Mouse (Mus musculus) lung, postnatal 0 days (tissue): ENCODE data around the gene Rer1. TPM values are rescaled to one million over a fixed set of nuclear protein-coding genes. Genes with fewer than 3 reads are reported as not detected.

ENCODE experiments used
- ATAC-seq: fragments of 200-750 bp; cut with Nextera tagmentation; 2 replicates; pipeline ENCODE4 v1.8.0; 2017; ENCODE audit warnings: moderate library complexity
- DNase-seq: peaks from one replicate; pipeline ENCODE4 v3.0.0-alpha.2; 2016; ENCODE audit warnings: low spot score
- H3K27ac ChIP-seq: fragments of 300-500 bp; sonication (generic); 2 replicates; pipeline ENCODE4 v1.5.1; 2014; ENCODE audit warnings: antibody characterized with exemption, mild to moderate bottlenecking, low read length, mixed read lengths
- H3K27me3 ChIP-seq: fragments of 300-500 bp; sonication (generic); replicated peaks from 2 replicates; pipeline ENCODE4 v1.6.1; 2014; ENCODE audit warnings: low read length, mixed read lengths; ENCODE audit not compliant: insufficient read depth
- H3K36me3 ChIP-seq: fragments of 300-500 bp; sonication (generic); 2 replicates; pipeline ENCODE4 v1.6.1; 2014; ENCODE audit warnings: low read length, mixed read lengths; ENCODE audit not compliant: insufficient read depth
- H3K4me1 ChIP-seq: fragments of 300-500 bp; sonication (generic); 2 replicates; pipeline ENCODE4 v1.6.1; 2014; ENCODE audit warnings: antibody characterized with exemption, low read depth, low read length, mixed read lengths; ENCODE audit not compliant: insufficient read depth
- H3K4me2 ChIP-seq: fragments of 300-500 bp; sonication (generic); replicated peaks from 2 replicates; pipeline ENCODE4 v1.6.1; 2014; ENCODE audit warnings: low read depth, mild to moderate bottlenecking, low read length, moderate library complexity, mixed read lengths
- H3K4me3 ChIP-seq: fragments of 300-500 bp; sonication (generic); 2 replicates; pipeline ENCODE4 v1.5.1; 2014; ENCODE audit warnings: low read depth, low read length
- H3K9ac ChIP-seq: fragments of 300-500 bp; sonication (generic); replicated peaks from 2 replicates; pipeline ENCODE4 v1.6.1; 2014; ENCODE audit warnings: low read depth, mild to moderate bottlenecking
- H3K9me3 ChIP-seq: fragments of 300-500 bp; sonication (generic); 2 replicates; pipeline ENCODE4 v1.6.1; 2016; ENCODE audit warnings: low read length, mixed read lengths
- CTCF ChIP-seq: IDR thresholded peaks from 2 replicates; pipeline ENCODE4 v1.5.1; 2016; ENCODE audit warnings: antibody characterized with exemption, mild to moderate bottlenecking
- EP300 ChIP-seq: IDR thresholded peaks from 2 replicates; pipeline ENCODE4 v1.6.1; 2016; ENCODE audit warnings: antibody characterized with exemption, mild to moderate bottlenecking, control low read depth
- WGBS: fragments of 180-500 bp; shearing (Covaris S2); extraction: QIAGEN DNeasy Blood & Tissue Kit; methylation state at CpG from one replicate; pipeline ENCODE4 v1.1.7; 2014; 5-methylcytosine and 5-hydroxymethylcytosine counted together
- polyA plus RNA-seq: library from polyadenylated mRNA; unstranded; fragments of >200 nt; fragmentation: Nextera tagmentation; extraction: Ambion mirVana; gene quantifications from 2 replicates; pipeline ENCODE4 v1.2.1, GENCODE M21; 2015

The Rer1 gene
- polyA plus RNA-seq, 1 experiment from 2014 or later, result 156 TPM

DNA sequence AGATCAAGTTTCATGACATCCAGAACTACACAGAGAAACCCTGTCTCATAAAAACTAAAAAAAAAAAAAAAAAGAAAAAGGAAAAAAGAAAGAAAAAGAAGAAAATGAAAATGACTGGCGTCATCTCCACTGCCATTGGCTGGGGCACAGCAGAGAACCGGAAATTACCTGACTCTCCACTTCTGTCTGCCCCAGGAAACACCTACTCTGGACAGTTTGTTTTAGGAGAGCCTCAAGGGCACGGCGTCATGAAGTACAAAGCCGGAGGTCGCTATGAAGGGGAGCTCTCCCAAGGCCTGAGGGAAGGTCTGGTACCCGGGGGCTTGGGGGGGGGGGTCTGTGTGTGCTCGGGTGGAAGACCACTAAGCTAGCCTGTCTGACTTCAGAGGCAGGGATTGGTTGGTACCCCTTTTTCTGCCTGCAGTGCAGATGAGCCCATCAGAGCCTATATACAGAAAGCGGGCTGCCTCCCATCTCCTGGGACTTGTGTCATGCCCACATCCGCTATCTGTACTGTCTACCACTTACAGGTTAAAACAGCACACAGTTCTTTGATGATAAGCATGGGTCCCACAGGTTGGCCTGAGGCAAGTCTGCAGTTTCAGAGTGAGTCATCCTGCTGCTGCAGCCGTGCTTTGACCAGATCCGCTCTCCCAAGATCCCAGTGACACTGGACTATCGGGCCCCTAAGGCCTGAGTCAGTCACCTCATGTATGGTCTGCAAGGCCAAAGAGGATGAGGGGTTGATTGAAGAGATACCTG lies 4.7 kb upstream of the Rer1 start:
- WGBS, result 86% methylated on average over 13 of the region's 13 CpGs
- Histone ChIP-seq H3K4me3 (no peak overlapping the region), H3K4me1 (peaks cover 8% of the 10 kb centered on the region; the same call in 1 of the 2 replicates), H3K27ac (no peak overlapping the region), H3K36me3 (no peaks in the 10 kb centered on the region), H3K27me3 (no peaks in the 10 kb centered on the region), H3K9ac (no peak overlapping the region), H3K4me2 (no peak overlapping the region), H3K9me3 (no peaks in the 10 kb centered on the region)
- DNase-seq, result no peak
- TF ChIP-seq CTCF, result no peak
- no peak for TF ChIP-seq EP300
- ATAC-seq, result no peak

DNA sequence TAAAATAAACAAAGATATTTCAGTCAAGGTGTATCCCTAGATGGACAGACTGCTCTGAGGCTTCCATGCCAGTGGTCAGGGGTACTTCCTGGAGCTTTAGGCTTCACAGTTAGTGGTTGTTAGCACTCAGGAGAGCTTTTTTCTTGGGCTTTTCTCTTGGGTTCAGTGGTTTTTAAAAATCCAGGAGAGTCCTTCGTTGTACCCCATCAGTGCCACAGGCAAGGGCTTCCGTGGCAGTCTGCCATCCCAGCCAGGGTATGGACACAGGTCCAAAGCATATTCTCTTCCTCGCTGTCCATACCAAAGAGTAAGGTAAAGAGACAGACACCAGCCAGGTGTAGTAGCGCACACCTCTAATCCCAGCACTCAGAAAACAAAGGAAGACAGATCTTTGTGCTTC lies 4.0 kb upstream of the Rer1 start:
- Histone ChIP-seq H3K4me2 (no peak overlapping the region), H3K27me3 (no peaks in the 10 kb centered on the region), H3K4me1 (peaks cover 11% of the 10 kb centered on the region), H3K9ac (no peak overlapping the region), H3K36me3 (no peaks in the 10 kb centered on the region), H3K9me3 (no peaks in the 10 kb centered on the region), H3K4me3 (no peak overlapping the region), H3K27ac (no peak overlapping the region)
- DNase-seq (no peak), ATAC-seq (no peak)
- TF ChIP-seq CTCF (no peak), EP300 (no peak)
- 94% methylated on average over 4 of the region's 4 CpGs for WGBS

DNA sequence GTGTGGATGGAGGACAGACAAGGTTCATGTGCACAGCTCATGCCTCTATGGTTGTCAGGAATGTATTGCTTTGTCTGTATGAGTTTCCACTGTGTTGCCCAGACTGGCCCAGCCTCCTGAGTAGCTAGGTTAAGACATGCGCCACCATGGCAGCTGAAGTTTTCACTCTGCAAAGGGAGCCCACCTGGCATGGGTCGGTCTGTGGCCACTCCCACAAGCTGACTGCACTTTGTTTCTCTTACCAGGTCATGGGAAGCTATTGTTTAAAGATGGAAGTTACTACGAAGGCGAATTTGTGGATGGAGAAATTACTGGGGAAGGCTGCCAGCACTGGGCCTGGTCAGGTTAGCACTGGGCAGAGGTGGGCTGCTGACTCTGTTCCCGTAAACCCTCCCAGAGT lies 3.1 kb upstream of the Rer1 start:
- no peak overlapping the region for H3K9ac ChIP-seq

DNA sequence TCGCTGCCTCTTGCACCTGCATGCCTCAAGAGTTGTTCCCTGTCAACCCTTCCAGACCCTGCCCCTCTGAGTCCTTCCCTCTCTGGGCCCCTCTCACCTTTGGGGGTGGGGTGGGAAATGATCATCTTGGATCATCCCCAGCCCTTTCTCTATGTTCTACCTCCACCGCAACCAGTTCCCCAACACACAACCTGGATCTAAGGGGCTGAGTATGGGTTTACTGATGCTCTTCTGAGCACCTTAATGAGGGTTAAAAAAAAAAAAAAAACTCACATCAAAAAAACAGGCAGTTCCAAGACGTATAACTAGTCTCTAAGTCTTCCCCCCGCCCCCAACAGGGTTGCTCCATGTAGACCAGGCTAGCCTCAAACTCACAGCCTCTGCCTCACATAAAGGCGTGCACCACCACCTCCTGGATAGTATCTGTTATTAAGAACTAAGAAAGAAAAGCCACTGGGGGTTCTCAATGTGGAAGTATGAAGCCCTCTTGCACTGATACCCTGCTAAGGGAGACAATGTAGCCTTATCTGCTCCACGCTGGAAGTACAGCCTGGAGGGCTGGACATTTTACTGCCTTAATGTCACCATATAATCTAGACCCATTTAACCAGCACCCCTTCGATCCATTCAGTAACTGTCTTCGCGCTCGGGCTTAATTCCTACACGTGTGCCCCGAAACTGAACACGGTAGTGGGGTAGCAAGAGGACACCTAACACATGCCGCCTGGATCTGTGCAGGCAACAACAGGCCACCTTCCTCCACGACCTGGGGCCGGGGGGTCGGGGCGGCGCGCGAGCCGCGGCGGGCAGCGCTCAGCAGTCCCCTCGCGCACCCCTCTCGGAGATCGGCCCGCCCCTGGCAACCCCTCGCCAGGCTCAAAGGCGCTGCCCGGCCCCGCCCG lies 725 bp downstream of the Rer1 start:
- Histone ChIP-seq H3K9me3 (no peaks in the 10 kb centered on the region), H3K4me1 (peaks cover 18% of the 10 kb centered on the region), H3K9ac (peak overlapping the region; percentile 87), H3K36me3 (0 out of 2 replicates have a peak, but pooled peaks cover 3% of the 10 kb centered on the region), H3K27ac (peak overlapping the region; percentile 89), H3K27me3 (no peaks in the 10 kb centered on the region), H3K4me2 (peak overlapping the region; percentile 85), H3K4me3 (peak overlapping the region; percentile 90)
- DNase-seq, result no peak
- ATAC-seq, result peak; percentile 69
- TF ChIP-seq EP300 (no peak), CTCF (0 out of 2 replicates have a peak, but pooled peaks have one; percentile 8)
- 6% methylated on average over 30 of the region's 35 CpGs for WGBS

More for the DNA sequence above, 3.1 kb upstream of the Rer1 start:
- Histone ChIP-seq H3K9me3 (no peaks in the 10 kb centered on the region), H3K36me3 (no peaks in the 10 kb centered on the region), H3K27me3 (no peaks in the 10 kb centered on the region), H3K4me2 (no peak overlapping the region), H3K4me1 (peaks cover 18% of the 10 kb centered on the region), H3K27ac (no peak overlapping the region), H3K4me3 (no peak overlapping the region)
- no peak for DNase-seq
- no peak for TF ChIP-seq CTCF
- TF ChIP-seq EP300, result no peak
- no peak for ATAC-seq
- 81% methylated on average over 5 of the region's 5 CpGs for WGBS

DNA sequence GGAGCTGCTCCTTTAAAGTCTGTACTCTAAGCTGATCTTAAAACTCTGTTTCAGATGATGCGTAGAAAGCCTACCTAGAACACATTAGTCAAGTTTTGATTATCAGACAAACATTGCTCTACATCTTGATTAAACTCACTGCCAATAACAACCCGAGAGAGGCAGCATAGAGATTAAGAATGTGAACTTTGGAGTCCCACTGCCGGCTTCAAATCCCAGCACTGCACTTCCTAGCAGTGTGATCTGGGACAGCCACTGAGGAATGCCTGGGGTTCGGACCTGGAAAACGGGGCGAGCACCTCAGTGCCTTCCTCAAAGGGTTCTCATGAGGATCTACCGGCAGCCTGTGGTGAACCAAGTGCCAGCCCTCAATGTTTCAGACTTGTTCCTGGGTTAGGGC lies 1.8 kb downstream of the Rer1 start:
- ATAC-seq (no peak), DNase-seq (no peak)
- Histone ChIP-seq H3K27me3 (no peaks in the 10 kb centered on the region), H3K4me3 (no peak overlapping the region), H3K9ac (peak overlapping the region; percentile 16; the same call in 1 of the 2 replicates), H3K4me2 (0 out of 2 replicates have a peak overlapping the region, but pooled peaks have one; percentile 85), H3K4me1 (peaks cover 18% of the 10 kb centered on the region), H3K36me3 (0 out of 2 replicates have a peak, but pooled peaks cover 4% of the 10 kb centered on the region), H3K27ac (no peak overlapping the region), H3K9me3 (no peaks in the 10 kb centered on the region)
- TF ChIP-seq CTCF (no peak), EP300 (no peak)
- 87% methylated on average over 7 of the region's 7 CpGs for WGBS

DNA sequence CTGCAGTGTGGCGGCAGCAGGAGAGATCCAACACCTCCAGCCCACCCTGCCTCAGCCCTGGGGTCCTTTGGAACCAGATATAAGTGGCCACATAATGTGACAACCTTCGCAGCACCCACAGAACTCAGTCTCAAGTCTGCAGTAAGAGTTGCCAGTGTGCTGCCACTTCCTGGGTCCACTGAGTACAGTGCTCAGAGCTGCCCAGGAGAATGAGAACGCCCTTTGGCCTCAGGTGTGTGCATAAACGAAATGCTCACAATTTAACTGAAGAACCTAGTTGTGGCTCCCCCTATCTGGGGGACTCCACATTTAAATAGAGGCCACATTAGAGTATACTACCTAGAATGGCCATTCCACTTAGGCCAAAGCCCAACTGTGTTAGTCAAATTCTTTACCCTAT lies 2.6 kb downstream of the Rer1 start:
- DNase-seq, result no peak
- Histone ChIP-seq H3K36me3 (peaks cover 7% of the 10 kb centered on the region; the same call in 1 of the 2 replicates), H3K27me3 (no peaks in the 10 kb centered on the region), H3K9me3 (no peaks in the 10 kb centered on the region), H3K4me3 (no peak overlapping the region), H3K4me2 (no peak overlapping the region), H3K4me1 (peaks cover 18% of the 10 kb centered on the region), H3K27ac (no peak overlapping the region), H3K9ac (no peak overlapping the region)
- WGBS, result 86% methylated on average over 4 of the region's 4 CpGs
- no peak for TF ChIP-seq CTCF
- TF ChIP-seq EP300, result no peak
- no peak for ATAC-seq
